Mouse (Mus musculus): ENCODE data around the gene Vmn1r217. TPM values are rescaled to one million over a fixed set of nuclear protein-coding genes. Genes with fewer than 3 reads are reported as not detected.
"Not testable (repeated sequence)": the region's sequence is repeated elsewhere in the genome, so short reads cannot be mapped to it uniquely, and the experiment has no call there.

The Vmn1r217 gene
- not detected in 2 replicates for polyA plus RNA-seq (2016; fragmentation: Nextera tagmentation; extraction: Ambion mirVana)

GRCm38 (mm10) chr13:23118126-23118525 is at the start of gene Vmn1r217:
Gene Vmn1r217, minus strand, starts transcription at chr13:23118226.
- not testable (repeated sequence) for H3K4me3 ChIP-seq; H3K27ac ChIP-seq (replicated peaks); H3K36me3 ChIP-seq (replicated peaks); H3K4me1 ChIP-seq; H3K9me3 ChIP-seq; DNase-seq (ENCODE audit: low spot score); H3K27me3 ChIP-seq (replicated peaks; ENCODE audit: low read depth, poor library complexity, severe bottlenecking)
- WGBS, result 88% methylated on average over 1 of the region's 1 CpGs

GRCm38 (mm10) chr13:23166471-23166870 is 48.4 kb upstream of the Vmn1r217 start:
- WGBS, result 89% methylated on average over 4 of the region's 4 CpGs
- not testable (repeated sequence) for H3K9me3 ChIP-seq; H3K27ac ChIP-seq (replicated peaks); DNase-seq (ENCODE audit: low spot score); H3K27me3 ChIP-seq (replicated peaks; ENCODE audit: low read depth, poor library complexity, severe bottlenecking); H3K36me3 ChIP-seq (replicated peaks); H3K4me1 ChIP-seq; H3K4me3 ChIP-seq

- Histone ChIP-seq H3K27ac (replicated peaks) (no peak within 1 kb of the TSS), H3K27me3 (replicated peaks; ENCODE audit: low read depth, poor library complexity, severe bottlenecking) (no peaks in the 10 kb centered on the region), H3K4me3 (no peak within 1 kb of the TSS), H3K9me3 (no peaks in the 10 kb centered on the region), H3K36me3 (replicated peaks) (no peaks in the 10 kb centered on the region), H3K4me1 (no peaks in the 10 kb centered on the region)
- 83% methylated on average over 4 of the region's 4 CpGs for WGBS
- no peak for DNase-seq (ENCODE audit: low spot score)
Measured at GRCm38 (mm10) chr13:23159012-23159411, 41.0 kb upstream of the Vmn1r217 start, which contains the start of gene Vmn1r219. Gene Vmn1r219, plus strand, starts transcription at chr13:23159312.

GRCm38 (mm10) chr13:23157848-23158247 is 39.8 kb upstream of the Vmn1r217 start:
- no peaks in the 10 kb centered on the region for H3K36me3 ChIP-seq (replicated peaks)
- no peaks in the 10 kb centered on the region for H3K9me3 ChIP-seq
- H3K27me3 ChIP-seq (replicated peaks; ENCODE audit: low read depth, poor library complexity, severe bottlenecking), result no peaks in the 10 kb centered on the region
- no peak for DNase-seq (ENCODE audit: low spot score)
- 76% methylated on average over 3 of the region's 3 CpGs for WGBS
- H3K4me1 ChIP-seq, result no peaks in the 10 kb centered on the region
- H3K4me3 ChIP-seq, result no peak overlapping the region
- H3K27ac ChIP-seq (replicated peaks), result no peak overlapping the region

- H3K4me3 ChIP-seq, result no peak overlapping the region
- DNase-seq (ENCODE audit: low spot score), result no peak
- no peaks in the 10 kb centered on the region for H3K36me3 ChIP-seq (replicated peaks)
- no peaks in the 10 kb centered on the region for H3K4me1 ChIP-seq
- no peaks in the 10 kb centered on the region for H3K9me3 ChIP-seq
- H3K27me3 ChIP-seq (replicated peaks; ENCODE audit: low read depth, poor library complexity, severe bottlenecking), result no peaks in the 10 kb centered on the region
- H3K27ac ChIP-seq (replicated peaks), result no peak overlapping the region
- 91% methylated on average over 2 of the region's 2 CpGs for WGBS
Measured at GRCm38 (mm10) chr13:23138880-23139279, 20.9 kb upstream of the Vmn1r217 start.

GRCm38 (mm10) chr13:23133501-23133900 is 15.5 kb upstream of the Vmn1r217 start:
- no peaks in the 10 kb centered on the region for H3K9me3 ChIP-seq
- WGBS, result 72% methylated on average over 1 of the region's 1 CpGs

GRCm38 (mm10) chr13:23133099-23133498 is 15.1 kb upstream of the Vmn1r217 start, which contains the start of gene Vmn1r218:
Gene Vmn1r218, plus strand, starts transcription at chr13:23133155.
- Histone ChIP-seq H3K4me1 (no peaks in the 10 kb centered on the region), H3K9me3 (no peaks in the 10 kb centered on the region), H3K27me3 (replicated peaks; ENCODE audit: low read depth, poor library complexity, severe bottlenecking) (no peaks in the 10 kb centered on the region), H3K27ac (replicated peaks) (no peak within 1 kb of the TSS), H3K36me3 (replicated peaks) (no peaks in the 10 kb centered on the region), H3K4me3 (no peak within 1 kb of the TSS)
- WGBS, result 72% methylated on average over 3 of the region's 3 CpGs
- DNase-seq (ENCODE audit: low spot score), result no peak

More at GRCm38 (mm10) chr13:23133501-23133900, 15.5 kb upstream of the Vmn1r217 start:
- Histone ChIP-seq H3K4me1 (no peaks in the 10 kb centered on the region), H3K27ac (replicated peaks) (no peak overlapping the region), H3K4me3 (no peak overlapping the region), H3K36me3 (replicated peaks) (no peaks in the 10 kb centered on the region), H3K27me3 (replicated peaks; ENCODE audit: low read depth, poor library complexity, severe bottlenecking) (no peaks in the 10 kb centered on the region)
- no peak for DNase-seq (ENCODE audit: low spot score)

- H3K36me3 ChIP-seq (replicated peaks), result no peaks in the 10 kb centered on the region
- no peak overlapping the region for H3K4me3 ChIP-seq
- no peak for DNase-seq (ENCODE audit: low spot score)
- H3K27me3 ChIP-seq (replicated peaks; ENCODE audit: low read depth, poor library complexity, severe bottlenecking), result no peaks in the 10 kb centered on the region
- H3K4me1 ChIP-seq, result no peaks in the 10 kb centered on the region
- 93% methylated on average over 2 of the region's 2 CpGs for WGBS
- H3K9me3 ChIP-seq, result no peaks in the 10 kb centered on the region
- no peak overlapping the region for H3K27ac ChIP-seq (replicated peaks)
Measured at GRCm38 (mm10) chr13:23120611-23121010, 2.6 kb upstream of the Vmn1r217 start.

GRCm38 (mm10) chr13:23094386-23094785 is 23.6 kb downstream of the Vmn1r217 start:
- Histone ChIP-seq H3K4me3 (no peak overlapping the region), H3K9me3 (no peaks in the 10 kb centered on the region), H3K36me3 (replicated peaks) (no peaks in the 10 kb centered on the region), H3K27me3 (replicated peaks; ENCODE audit: low read depth, poor library complexity, severe bottlenecking) (no peaks in the 10 kb centered on the region), H3K4me1 (no peaks in the 10 kb centered on the region), H3K27ac (replicated peaks) (no peak overlapping the region)
- 91% methylated on average over 4 of the region's 4 CpGs for WGBS
- no peak for DNase-seq (ENCODE audit: low spot score)

- Histone ChIP-seq H3K4me1 (no peaks in the 10 kb centered on the region), H3K9me3 (no peaks in the 10 kb centered on the region), H3K27me3 (replicated peaks; ENCODE audit: low read depth, poor library complexity, severe bottlenecking) (no peaks in the 10 kb centered on the region), H3K27ac (replicated peaks) (no peak overlapping the region), H3K36me3 (replicated peaks) (no peaks in the 10 kb centered on the region), H3K4me3 (no peak overlapping the region)
- DNase-seq (ENCODE audit: low spot score), result no peak
- 87% methylated on average over 2 of the region's 2 CpGs for WGBS
Measured at GRCm38 (mm10) chr13:23069312-23069711, 48.7 kb downstream of the Vmn1r217 start.

GRCm38 (mm10) chr13:23067725-23068124 is 50.3 kb downstream of the Vmn1r217 start, which contains the start of gene Vmn1r215:
Gene Vmn1r215, plus strand, starts transcription at chr13:23068025.
- H3K27me3 ChIP-seq (replicated peaks; ENCODE audit: low read depth, poor library complexity, severe bottlenecking), result no peaks in the 10 kb centered on the region
- no peak for DNase-seq (ENCODE audit: low spot score)
- H3K4me1 ChIP-seq, result no peaks in the 10 kb centered on the region
- H3K4me3 ChIP-seq, result no peak within 1 kb of the TSS
- 83% methylated on average over 1 of the region's 1 CpGs for WGBS
- no peak within 1 kb of the TSS for H3K27ac ChIP-seq (replicated peaks)
- no peaks in the 10 kb centered on the region for H3K36me3 ChIP-seq (replicated peaks)
- H3K9me3 ChIP-seq, result no peaks in the 10 kb centered on the region

- H3K4me1 ChIP-seq, result no peaks in the 10 kb centered on the region
- no peaks in the 10 kb centered on the region for H3K9me3 ChIP-seq
- H3K27me3 ChIP-seq (replicated peaks; ENCODE audit: low read depth, poor library complexity, severe bottlenecking), result no peaks in the 10 kb centered on the region
- no peak overlapping the region for H3K27ac ChIP-seq (replicated peaks)
- no peaks in the 10 kb centered on the region for H3K36me3 ChIP-seq (replicated peaks)
- WGBS, result 47% methylated on average over 1 of the region's 1 CpGs
- no peak overlapping the region for H3K4me3 ChIP-seq
- DNase-seq (ENCODE audit: low spot score), result no peak
Measured at GRCm38 (mm10) chr13:23057778-23058177, 60.2 kb downstream of the Vmn1r217 start.

Data from embryonic facial prominence, embryonic 10.5 days (tissue).